Mouse (Mus musculus) liver, adult (tissue): ENCODE results near the gene Olfr1062.
"Not testable (repeated sequence)": the region's sequence is repeated elsewhere in the genome, so short reads cannot be mapped to it uniquely, and the experiment has no call there.

Experiments
- GATA4 ChIP-seq: IDR thresholded peaks from 2 replicates; pipeline ENCODE4 v1.6.1; 2014; ENCODE audit warnings: mild to moderate bottlenecking, low read length; ENCODE audit not compliant: insufficient replicate concordance

Gene Olfr1062

DNA sequence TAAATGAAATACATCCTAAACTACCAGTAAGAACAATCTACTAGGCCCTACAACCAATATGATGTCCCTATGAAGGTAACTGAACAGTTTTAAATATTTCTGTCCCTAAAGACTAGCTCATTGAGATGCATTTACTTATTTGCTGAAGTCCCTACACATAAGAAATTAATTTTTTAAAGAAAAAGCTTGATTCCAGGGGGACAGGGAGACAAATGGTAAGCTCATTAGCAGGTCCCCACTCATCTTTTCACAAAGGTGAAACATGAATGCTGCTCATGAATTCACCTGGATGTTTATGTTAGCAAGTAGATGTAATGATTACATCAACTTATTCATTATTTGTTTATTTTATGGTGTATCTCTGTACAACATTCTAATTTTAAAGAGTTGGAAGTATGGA, at the start of gene Olfr1062:
Gene Olfr1062 (minus strand): TSS at position 101 of the 400 bp plus-strand sequence.
- not testable (repeated sequence) for TF ChIP-seq GATA4

DNA sequence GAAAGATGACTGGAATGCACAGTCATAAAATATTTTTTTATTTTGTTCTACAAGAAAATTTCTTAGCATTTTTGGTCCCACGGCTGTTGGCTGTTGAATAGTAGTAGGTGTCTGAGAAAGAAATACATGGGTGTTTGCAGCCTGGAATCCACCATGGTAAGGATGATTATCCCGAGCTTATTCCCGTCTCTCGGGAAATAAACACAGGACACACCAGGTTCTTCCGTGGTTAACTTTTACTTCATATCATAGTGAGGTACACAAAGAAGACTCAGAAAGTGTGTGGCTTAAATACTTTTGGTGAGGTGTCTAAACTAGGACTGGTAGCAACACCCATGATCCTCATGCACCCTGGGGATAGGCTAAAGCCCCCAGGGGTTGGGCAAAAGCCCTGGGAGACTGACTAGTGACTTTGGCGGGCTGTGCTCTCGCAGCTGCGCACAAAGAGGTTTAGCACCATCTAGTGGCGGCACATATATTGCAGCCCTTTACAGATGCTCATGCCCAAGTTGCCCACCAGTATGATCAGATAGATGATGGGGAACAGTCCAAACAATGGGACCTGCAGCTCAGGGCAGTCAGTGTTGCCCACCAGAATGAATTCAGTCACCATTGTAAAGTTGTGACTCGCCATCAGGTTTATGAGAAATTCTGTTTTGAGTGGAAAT, 38.0 kb upstream of the Olfr1062 start:
- TF ChIP-seq GATA4: no peak

- no peak for TF ChIP-seq GATA4
These were observed 33.9 kb upstream of the Olfr1062 start for GRCm38 (mm10) chr2:86460434-86460833.

GRCm38 (mm10) chr2:86456169-86456568, 29.6 kb upstream of the Olfr1062 start, which contains the start of gene Olfr1066:
Olfr1066 (minus strand) TSS chr2:86456269.
- TF ChIP-seq GATA4: no peak

- not testable (repeated sequence) for TF ChIP-seq GATA4
These were observed 23.9 kb upstream of the Olfr1062 start, which contains the start of gene Olfr1065 for GRCm38 (mm10) chr2:86450491-86450890. Olfr1065 (minus strand) TSS chr2:86450591.

GRCm38 (mm10) chr2:86413950-86414349, 12.6 kb downstream of the Olfr1062 start, which contains the start of gene Olfr1061:
Olfr1061 (minus strand) TSS chr2:86414050.
- no peak for TF ChIP-seq GATA4

DNA sequence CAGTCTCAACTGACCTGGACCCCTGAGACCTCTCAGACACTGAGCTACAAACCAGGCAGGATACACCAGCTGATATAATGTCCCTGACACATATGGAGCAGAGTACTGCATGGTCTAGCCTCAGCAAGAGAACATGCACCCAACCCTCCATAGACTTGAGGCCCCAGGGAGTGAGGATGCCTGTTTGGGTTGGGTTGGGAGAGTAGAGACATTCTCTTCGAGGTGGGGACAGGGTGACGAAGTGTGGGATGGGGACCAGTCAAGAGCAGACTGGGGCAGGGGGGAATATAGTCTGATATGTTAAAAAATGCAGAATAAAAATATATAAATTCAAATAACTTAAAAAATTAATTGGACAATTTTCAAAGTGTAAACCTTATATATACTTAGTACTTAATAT, 31.4 kb downstream of the Olfr1062 start:
- TF ChIP-seq GATA4: no peak

DNA sequence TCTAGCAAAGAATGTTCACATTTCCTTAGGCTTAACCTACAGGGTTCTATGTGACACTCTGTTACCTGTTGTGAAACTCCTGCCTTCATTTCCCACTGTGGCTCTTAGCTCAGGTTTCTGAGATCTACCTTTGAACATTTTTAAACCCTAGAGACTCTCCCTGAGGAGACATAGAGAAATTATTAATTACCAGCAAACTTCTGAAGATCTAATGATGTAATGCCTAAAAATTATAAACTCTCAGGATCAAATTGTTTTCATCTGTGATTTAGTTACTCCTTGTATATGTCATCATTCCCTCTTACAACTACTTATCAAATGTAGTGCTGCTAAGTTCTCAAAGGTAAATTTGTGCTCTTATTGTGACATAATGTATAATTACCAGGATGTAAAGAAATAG, 38.1 kb downstream of the Olfr1062 start, which contains the start of gene Olfr1058:
Gene Olfr1058 (minus strand): TSS at position 101 of the 400 bp plus-strand sequence.
- not testable (repeated sequence) for TF ChIP-seq GATA4

DNA sequence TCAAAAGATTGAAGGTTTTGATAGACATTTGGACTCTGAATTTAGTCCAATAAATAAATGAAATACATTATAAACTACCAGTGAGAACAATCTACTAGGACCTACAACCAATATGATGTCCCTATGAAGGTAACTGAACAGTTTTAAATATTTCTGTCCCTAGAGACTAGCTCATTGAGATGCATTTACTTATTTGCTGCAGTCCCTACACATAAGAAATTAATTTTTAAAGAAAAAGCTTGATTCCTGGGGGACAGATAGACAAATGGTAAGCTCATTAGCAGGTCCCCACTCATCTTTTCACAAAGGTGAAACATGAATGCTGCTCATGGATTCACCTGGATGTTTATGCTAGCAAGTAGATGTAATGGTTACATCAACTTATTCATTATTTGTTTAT, 48.3 kb downstream of the Olfr1062 start, which contains the start of gene Olfr1057:
Gene Olfr1057 (minus strand): TSS at position 101 of the 400 bp plus-strand sequence.
- TF ChIP-seq GATA4: no peak
